Mouse (Mus musculus): ENCODE measurements around the gene Gmnc.

GRCm38 (mm10) chr16:27027281-27027680 is 35.8 kb upstream of the Gmnc start:
- TF ChIP-seq CTCF (IDR thresholded peaks at IDR 0.05; ENCODE audit: insufficient read depth, low read depth, low read length) (no peak), POLR2A (IDR thresholded peaks at IDR 0.05; ENCODE audit: insufficient read depth, low read depth, low read length) (no peak)

Measured in olfactory bulb, adult 2 months (tissue).